Mouse (Mus musculus) embryo, embryonic 11.5 days (tissue): ENCODE measurements at regions not wholly inside any gene's neighbourhood (a gene's known extent, or its start where the extent isn't known, plus 50 kb on each side); places are given as distances from the start of the nearest gene placed in this dataset.

Source experiments
- DNase-seq: peaks from one replicate; pipeline ENCODE4 v3.0.0-alpha.2; 2012; ENCODE audit warnings: low read depth, low spot score

- no peak for DNase-seq
Measured at GRCm38 (mm10) chr13:30085446-30085845, 50.8 kb upstream of the Mboat1 start.

- peak; percentile 86 for DNase-seq
Measured at GRCm38 (mm10) chr13:30085005-30085404, 51.3 kb upstream of the Mboat1 start.

- DNase-seq: no peak
Measured at GRCm38 (mm10) chr13:30084386-30084785, 51.9 kb upstream of the Mboat1 start.

- no peak for DNase-seq
Measured at GRCm38 (mm10) chr13:30083949-30084348, 52.3 kb upstream of the Mboat1 start.

GRCm38 (mm10) chr13:30082761-30083160 is 53.5 kb upstream of the Mboat1 start:
- DNase-seq: no peak

- DNase-seq: no peak
Measured at GRCm38 (mm10) chr13:30080705-30081474, 55.4 kb upstream of the Mboat1 start.

- no peak for DNase-seq
Measured at GRCm38 (mm10) chr13:30074517-30075064, 61.7 kb upstream of the Mboat1 start.

GRCm38 (mm10) chr13:30074069-30074468 is 62.2 kb upstream of the Mboat1 start:
- no peak for DNase-seq

- no peak for DNase-seq
Measured at GRCm38 (mm10) chr13:30069397-30069796, 66.9 kb upstream of the Mboat1 start.

GRCm38 (mm10) chr13:30067581-30068375 is 68.5 kb upstream of the Mboat1 start:
- no peak for DNase-seq

GRCm38 (mm10) chr13:30065520-30065919 is 70.8 kb upstream of the Mboat1 start:
- DNase-seq: no peak

GRCm38 (mm10) chr13:30063741-30064140 is 72.5 kb upstream of the Mboat1 start:
- DNase-seq: no peak

- DNase-seq: no peak
Measured at GRCm38 (mm10) chr13:30062285-30062684, 74.0 kb upstream of the Mboat1 start.

- no peak for DNase-seq
Measured at GRCm38 (mm10) chr13:30055141-30055645, 69.3 kb upstream of the E2f3 start.

- DNase-seq: peak; percentile 9
Measured at GRCm38 (mm10) chr13:30051891-30052550, 66.2 kb upstream of the E2f3 start.

GRCm38 (mm10) chr13:30050745-30051508 is 65.1 kb upstream of the E2f3 start:
- DNase-seq: no peak

GRCm38 (mm10) chr13:30048260-30048859 is 62.5 kb upstream of the E2f3 start:
- DNase-seq: no peak

GRCm38 (mm10) chr13:30046504-30047169 is 60.8 kb upstream of the E2f3 start:
- no peak for DNase-seq

- DNase-seq: no peak
Measured at GRCm38 (mm10) chr13:30046061-30046460, 60.2 kb upstream of the E2f3 start.

GRCm38 (mm10) chr13:30045225-30045624 is 59.4 kb upstream of the E2f3 start:
- no peak for DNase-seq
